Mouse (Mus musculus) left cerebral cortex, adult 9 months (tissue): ENCODE results near the gene Abca17.

Source experiments
- DNase-seq, 2 experiments: peaks; one replicate each; pipeline ENCODE4 v3.0.0; 2022; ENCODE audit warnings: low spot score in 2 of 2

Gene Abca17

GRCm38 (mm10) chr17:24346831-24347230 lies 4.0 kb downstream of the Abca17 start:
- no peak for DNase-seq

DNA sequence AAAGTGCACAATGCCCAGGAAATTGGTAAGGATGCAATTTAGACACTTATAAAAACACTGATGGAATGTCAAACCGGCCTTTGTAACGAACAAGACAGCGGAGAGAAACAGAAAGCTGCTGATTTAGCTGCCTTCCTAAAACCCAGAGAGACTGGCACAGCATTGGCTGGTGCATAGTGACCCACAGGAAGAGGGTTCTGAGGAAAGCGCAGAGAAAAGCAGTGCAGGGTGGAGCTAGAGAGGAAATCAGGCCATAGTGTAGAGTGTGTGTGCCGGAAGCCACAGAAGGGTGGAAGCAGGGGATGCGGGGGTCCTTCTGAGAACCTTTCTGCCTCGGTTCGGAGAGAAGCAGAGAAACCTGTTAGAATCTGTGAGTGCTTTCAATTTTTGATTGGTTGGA lies 6.2 kb downstream of the Abca17 start:
- no peak for DNase-seq

- DNase-seq, result no peak
These were observed 23.2 kb downstream of the Abca17 start for GRCm38 (mm10) chr17:24327656-24328055.

GRCm38 (mm10) chr17:24325051-24325450 lies 25.8 kb downstream of the Abca17 start:
- DNase-seq, result no peak

- peak; percentile 13 to 34 for DNase-seq
These were observed 30.0 kb downstream of the Abca17 start for GRCm38 (mm10) chr17:24320826-24321225.

DNA sequence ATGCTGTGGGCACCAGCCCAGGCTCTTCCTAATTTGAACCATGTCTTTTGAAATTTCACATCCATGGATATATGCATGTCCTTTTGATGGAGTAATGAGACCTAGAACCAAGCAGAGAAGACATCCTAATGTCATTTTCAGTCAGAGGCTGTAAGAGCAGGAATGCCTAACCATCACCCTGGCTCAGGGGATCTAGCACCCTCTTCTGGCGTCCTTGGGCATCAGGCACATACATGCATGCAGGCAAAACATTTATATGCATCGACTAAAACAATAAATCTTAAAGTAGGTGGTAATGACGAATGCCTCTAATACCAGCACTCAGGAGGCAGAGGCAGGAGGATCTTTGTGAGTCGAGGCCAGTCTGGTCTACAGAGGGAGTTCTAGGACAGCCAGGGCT lies 43.4 kb downstream of the Abca17 start:
- peak in 1 of 2 experiments; percentile 13 for DNase-seq

DNA sequence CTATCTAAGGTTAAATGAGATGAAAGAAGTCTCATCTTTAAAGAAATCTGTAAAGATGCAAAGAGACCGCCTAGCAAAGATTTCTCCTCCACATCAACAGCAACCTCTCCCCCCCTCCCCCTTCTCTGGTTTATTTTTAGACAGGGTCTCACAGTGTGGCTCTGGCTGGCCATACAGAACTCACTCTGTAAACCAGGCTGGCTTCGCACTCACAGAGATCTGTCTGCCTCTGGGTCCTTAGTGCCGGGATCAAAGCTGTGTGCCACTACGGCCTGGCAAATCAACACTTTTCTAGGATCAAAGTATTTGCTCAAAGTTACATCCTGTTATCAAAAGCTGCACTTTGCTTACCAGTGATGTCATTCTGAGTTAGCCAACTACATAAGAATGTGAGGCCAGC lies 50.2 kb downstream of the Abca17 start:
- DNase-seq, result no peak

GRCm38 (mm10) chr17:24289338-24289737 lies 61.5 kb downstream of the Abca17 start:
- no peak for DNase-seq

GRCm38 (mm10) chr17:24288477-24288876 lies 62.4 kb downstream of the Abca17 start:
- DNase-seq, result no peak

DNA sequence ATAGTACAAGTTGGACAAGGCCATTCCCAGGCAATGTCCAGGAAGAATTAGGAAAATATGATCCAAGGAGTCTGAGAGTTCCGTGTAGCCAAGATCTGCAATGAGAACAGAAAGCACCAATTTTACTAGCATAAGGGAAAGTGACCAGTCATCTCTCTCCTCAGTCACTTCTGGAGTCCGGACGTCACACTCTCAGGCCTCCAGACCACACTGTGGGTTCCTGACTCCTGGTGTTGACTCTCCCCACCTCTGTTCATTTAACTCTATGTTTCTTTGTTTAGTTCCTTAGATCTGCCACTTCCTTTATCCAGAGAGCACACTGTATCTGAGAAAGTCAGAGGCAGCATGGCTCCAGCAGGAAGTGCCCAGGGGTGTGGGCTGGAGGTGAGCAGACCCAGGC lies 65.2 kb downstream of the Abca17 start:
- no peak for DNase-seq

DNA sequence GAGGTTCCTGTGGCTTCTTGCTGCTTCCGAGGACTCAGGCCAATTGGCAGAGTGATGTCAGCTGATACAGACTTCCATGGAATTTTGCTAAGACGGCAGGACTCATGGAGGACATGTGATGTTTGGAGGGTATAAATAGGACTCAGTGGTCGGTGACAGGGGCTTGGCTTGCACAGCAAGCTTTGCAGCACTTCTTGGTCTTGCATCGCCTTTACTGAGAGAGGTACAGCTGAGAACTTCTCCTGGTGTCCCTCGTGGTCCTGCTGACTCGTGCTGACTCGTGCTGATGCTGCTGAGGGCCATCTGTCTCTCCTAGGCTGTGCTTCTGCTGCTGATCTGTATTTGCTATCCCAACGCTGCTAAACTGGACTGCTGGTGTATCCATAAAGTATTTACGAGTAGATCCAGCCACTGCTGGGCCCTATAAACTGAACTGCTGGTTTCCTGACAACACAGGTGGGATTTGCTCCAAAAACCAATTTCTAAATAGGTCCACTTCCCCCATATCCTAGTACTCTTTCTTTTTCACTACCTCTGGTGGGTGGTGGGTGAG lies 67.5 kb downstream of the Abca17 start:
- no peak for DNase-seq

DNA sequence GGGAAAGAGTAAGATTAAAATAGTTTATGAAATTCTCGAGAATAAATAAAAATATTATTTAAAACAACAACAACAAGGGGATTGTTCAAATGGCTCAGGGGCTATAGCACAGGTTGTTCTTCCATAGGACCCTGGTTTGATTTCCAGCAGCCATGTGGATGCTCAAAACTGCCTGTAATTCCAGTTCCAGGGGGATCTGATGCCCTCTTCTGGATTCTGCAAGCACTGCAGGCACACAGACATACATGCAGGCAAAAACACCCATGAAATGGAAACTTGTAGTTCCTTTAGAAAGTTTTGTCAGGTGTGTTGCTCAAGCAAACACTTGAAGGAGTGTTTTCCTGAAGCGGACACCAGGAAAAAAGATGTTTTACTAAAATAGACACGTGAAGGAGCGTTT lies 68.2 kb downstream of the Abca17 start:
- DNase-seq, result no peak

DNA sequence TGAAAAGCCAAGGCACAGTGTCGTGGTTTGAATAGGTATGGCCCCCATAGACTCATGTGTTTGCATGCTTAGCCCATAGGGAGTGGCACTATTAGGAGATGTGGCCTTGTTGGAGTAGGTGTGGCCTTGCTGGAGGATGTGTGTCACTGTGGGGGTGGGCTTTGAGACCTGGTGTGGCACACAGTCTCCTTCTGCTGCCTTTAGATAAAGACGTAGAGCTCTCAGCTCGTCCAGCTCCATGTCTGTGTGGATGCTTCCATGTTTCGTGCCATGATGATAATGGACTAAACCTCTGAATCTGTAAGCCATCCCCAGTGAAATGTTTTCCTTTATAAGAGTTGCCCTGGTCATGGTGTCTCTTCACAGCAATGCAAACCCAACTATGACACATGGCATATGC lies 71.0 kb downstream of the Abca17 start:
- DNase-seq, result no peak

DNA sequence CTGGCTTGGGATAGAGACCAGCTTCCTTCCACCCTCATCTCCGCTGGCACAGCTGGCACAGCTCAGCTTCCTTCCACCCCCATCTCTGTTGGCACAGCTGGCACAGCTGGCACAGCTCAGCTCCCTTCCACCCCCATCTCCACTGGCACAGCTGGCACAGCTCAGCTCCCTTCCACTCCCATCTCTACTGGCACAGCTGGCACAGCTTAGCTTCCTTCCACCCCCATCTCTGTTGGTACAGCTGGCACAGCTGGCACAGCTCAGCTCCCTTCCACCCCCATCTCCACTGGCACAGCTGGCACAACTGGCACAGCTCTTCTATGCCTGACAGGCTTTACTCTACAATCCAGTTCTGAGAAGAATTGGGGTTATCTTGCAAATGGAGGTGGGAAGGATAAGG lies 83.7 kb downstream of the Abca17 start:
- no peak for DNase-seq

DNA sequence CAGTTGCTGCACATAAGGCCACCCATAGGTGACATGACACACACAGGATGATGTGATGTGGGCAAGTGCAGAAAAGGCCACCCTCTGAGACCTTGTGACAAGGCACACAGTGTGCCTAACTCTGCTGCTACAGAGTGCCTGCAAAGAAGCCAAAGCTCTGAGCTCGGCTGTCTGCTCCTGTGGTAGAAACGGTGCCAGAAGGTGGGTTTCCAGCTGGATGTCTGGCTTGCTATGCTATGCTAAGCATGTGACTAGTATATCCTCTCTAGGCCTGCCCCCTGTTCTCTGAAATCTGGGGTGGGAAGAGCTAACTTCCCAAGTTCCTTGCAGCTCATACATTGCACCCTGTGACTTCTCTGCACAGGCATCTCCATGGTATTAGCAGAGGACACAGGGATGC lies 86.1 kb downstream of the Abca17 start:
- DNase-seq, result no peak

DNA sequence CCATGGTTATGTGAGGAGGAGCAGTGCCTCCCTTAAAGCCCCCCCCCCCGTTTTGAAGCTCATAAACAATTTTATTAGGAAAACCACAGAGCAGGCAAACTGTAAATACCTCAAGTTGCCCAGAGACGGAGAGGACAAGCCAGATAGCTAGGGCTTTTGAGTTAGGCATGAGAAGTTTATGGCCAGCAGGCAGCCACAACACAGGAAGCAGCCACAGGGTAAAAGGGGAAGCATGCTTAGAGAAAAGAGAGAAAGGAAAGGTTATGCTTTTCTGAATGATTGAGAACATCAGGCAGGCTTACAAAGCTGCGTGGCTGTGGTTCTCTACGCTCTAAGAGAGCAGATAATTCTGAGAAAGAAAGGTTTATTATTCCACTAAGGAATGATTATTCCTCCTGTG lies 90.4 kb downstream of the Abca17 start:
- no peak for DNase-seq

- no peak for DNase-seq
These were observed 91.2 kb downstream of the Abca17 start for GRCm38 (mm10) chr17:24259702-24260101.

- DNase-seq, result no peak
These were observed 91.9 kb downstream of the Abca17 start for GRCm38 (mm10) chr17:24258981-24259380.

- DNase-seq, result no peak
These were observed 98.5 kb downstream of the Abca17 start for GRCm38 (mm10) chr17:24252329-24252728.

DNA sequence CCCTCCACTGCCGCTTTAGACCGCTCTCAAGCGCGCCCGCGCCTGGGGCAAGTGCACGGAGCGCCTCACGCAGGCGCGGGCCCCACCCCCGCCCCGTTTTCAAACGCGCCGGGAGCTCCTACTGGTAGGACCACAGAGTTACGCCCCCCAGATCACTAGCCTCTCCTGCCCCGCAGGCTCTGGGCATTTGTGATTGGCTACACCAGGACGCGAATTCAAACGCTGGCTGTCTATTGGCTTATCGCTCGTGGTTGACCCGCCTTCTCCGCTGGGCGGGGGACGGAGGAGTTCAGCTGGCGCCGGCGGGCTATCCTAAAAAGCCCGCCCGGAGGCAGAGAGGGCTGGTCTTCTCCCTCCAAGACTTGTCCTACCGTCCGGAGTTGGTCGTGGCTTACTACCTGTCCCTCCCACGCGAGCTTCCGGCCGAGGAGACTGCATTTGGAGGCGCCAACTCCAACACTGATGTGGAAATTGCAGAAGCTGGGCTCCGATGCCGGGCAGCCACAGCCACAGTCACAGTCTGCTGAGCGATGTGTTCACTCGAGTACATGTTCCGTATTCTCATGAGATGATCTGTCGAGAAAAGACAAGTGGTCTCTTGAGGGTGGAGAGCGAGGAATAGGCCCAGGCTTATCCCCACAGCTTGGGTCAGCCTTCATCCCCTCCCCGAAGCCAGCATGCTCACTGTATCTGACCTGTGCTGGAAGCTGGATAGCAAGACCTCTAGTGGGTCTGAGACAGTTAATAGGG lies 99.4 kb downstream of the Abca17 start, which contains the start of gene Ccnf:
TSS of gene Ccnf (minus strand) at position 165 of the 750 bp plus-strand sequence.
- peak; percentile 94 to 98 for DNase-seq

DNA sequence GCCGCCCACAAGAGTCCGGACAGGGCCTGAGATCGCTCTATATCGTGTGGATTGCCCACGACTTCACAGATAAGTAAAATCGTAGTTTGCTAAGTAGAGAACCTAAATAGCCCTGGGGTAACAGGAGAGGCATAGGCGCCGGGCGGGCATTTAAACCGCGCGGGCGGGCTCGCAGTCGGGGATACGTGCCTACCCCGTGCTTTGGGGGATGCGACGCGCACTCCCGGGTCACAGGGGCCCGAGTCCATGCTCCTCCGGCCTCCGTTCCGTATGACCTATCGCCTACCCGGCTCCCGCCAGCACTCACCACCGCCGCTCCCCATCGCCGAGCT lies 99.9 kb downstream of the Abca17 start:
- DNase-seq, result no peak

- DNase-seq, result no peak
These were observed 102.2 kb downstream of the Abca17 start for GRCm38 (mm10) chr17:24248641-24249040.

GRCm38 (mm10) chr17:24244061-24244460 lies 106.8 kb downstream of the Abca17 start:
- peak; percentile 30 to 35 for DNase-seq
